Mouse (Mus musculus) heart, embryonic 12.5 days (tissue): Measurements from ENCODE around the gene Cd300lf. TPM values are rescaled to one million over a fixed set of nuclear protein-coding genes. Genes with fewer than 3 reads are reported as not detected.

ENCODE experiments used
- ATAC-seq: fragments of 200-750 bp; cut with Nextera tagmentation; 2 replicates; pipeline ENCODE4 v1.8.0; 2017; ENCODE audit warnings: moderate TSS enrichment, moderate library complexity; ENCODE audit not compliant: insufficient number of reproducible peaks, low FRiP score
- H3K27ac ChIP-seq: fragments of 300-500 bp; sonication (generic); 2 replicates; pipeline ENCODE4 v1.5.1; 2016; ENCODE audit warnings: mild to moderate bottlenecking, moderate library complexity; ENCODE audit not compliant: poor library complexity, severe bottlenecking
- H3K27me3 ChIP-seq: fragments of 300-500 bp; sonication (generic); replicated peaks from 2 replicates; pipeline ENCODE4 v1.6.1; 2016; ENCODE audit warnings: mild to moderate bottlenecking, moderate library complexity
- H3K36me3 ChIP-seq: fragments of 300-500 bp; sonication (generic); 2 replicates; pipeline ENCODE4 v1.6.1; 2016; ENCODE audit warnings: mild to moderate bottlenecking, moderate library complexity
- H3K4me1 ChIP-seq: fragments of 300-500 bp; sonication (generic); replicated peaks from 2 replicates; pipeline ENCODE4 v1.6.1; 2016; ENCODE audit warnings: mild to moderate bottlenecking
- H3K4me2 ChIP-seq: fragments of 300-500 bp; sonication (generic); 2 replicates; pipeline ENCODE4 v1.6.1; 2016; ENCODE audit warnings: mild to moderate bottlenecking, moderate library complexity
- H3K4me3 ChIP-seq: fragments of 300-500 bp; sonication (generic); 2 replicates; pipeline ENCODE4 v1.5.1; 2016; ENCODE audit warnings: mild to moderate bottlenecking
- H3K9ac ChIP-seq: fragments of 300-500 bp; sonication (generic); 2 replicates; pipeline ENCODE4 v1.6.1; 2016; ENCODE audit warnings: mild to moderate bottlenecking, moderate library complexity
- H3K9me3 ChIP-seq: fragments of 300-500 bp; sonication (generic); replicated peaks from 2 replicates; pipeline ENCODE4 v1.6.1; 2016; ENCODE audit warnings: mild to moderate bottlenecking, moderate library complexity
- WGBS: fragments of 180-500 bp; shearing (Covaris S2); methylation state at CpG from one replicate; pipeline ENCODE4 v1.1.7; 2016; 5-methylcytosine and 5-hydroxymethylcytosine counted together
- polyA plus RNA-seq: library from polyadenylated mRNA; unstranded; fragments of >200 nt; fragmentation: Nextera tagmentation; extraction: Ambion mirVana; gene quantifications from 2 replicates; pipeline ENCODE4 v1.2.1, GENCODE M21; 2016

The Cd300lf gene
- 0.09 and 0.10 TPM in 2 replicates for polyA plus RNA-seq

DNA sequence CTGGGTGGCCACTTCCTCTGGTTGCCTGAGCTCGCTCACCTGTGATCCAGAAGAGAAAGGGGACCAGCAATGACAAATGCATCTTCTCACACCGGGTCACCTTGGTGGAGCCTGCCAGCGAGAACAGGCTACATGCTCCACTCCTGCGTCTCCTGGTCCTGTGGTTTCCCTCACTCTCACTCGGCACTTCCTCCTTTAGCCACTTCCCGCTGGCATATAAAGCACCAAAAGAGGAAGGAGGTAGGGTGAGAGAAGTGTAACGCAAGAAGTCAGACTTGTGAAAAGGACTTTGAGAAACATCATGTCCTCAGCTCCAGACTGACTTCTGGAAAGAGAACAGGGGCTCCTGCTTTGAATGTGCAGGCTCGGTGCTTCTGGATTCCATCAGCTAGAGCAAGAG, at the start of gene Cd300lf:
TSS of gene Cd300lf (minus strand) at position 193 of the 400 bp plus-strand sequence.
- WGBS = 64% methylated on average over 8 of the region's 8 CpGs
- no peaks in the 10 kb centered on the region for H3K36me3 ChIP-seq
- H3K4me1 ChIP-seq = no peaks in the 10 kb centered on the region
- no peaks in the 10 kb centered on the region for H3K9me3 ChIP-seq
- H3K27ac ChIP-seq = no peak within 1 kb of the TSS
- H3K4me3 ChIP-seq = no peak within 1 kb of the TSS
- ATAC-seq = no peak
- H3K27me3 ChIP-seq = no peaks in the 10 kb centered on the region
- H3K9ac ChIP-seq = no peak within 1 kb of the TSS
- H3K4me2 ChIP-seq = no peak within 1 kb of the TSS

DNA sequence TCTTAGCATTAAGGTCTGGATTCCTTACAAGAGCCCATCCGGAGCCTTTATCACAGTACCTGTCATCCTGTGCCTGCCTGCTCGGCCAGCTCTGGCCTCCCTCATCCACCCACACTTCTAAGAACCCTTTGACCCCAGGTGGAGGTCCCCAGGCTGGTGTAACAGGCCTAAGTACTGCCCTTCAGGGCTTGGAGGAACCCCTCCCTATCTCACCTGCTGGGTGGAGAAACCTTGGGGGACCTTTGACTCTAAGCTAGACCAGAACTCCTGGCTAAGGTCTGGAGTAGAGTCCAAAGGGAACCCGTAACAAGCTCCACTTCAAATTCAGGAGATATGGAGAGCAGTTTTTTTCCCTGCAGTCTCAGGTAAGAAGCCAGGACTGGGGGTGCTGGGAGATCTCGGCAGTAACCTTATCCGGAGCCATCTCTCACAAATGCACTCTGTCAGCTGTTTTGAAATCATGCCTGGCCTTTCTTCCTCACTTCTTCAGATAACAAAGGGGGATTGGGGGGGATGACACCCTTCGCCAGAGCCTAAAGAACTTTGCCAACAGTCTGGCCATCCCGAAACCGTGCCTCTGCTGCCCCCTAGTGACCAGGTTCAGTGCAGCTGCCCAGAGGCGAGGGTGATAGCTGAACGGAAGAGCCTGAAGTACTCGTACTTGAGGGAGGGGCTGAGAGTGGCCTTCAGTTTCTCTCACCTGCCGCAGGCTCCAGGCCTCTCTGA, 48.3 kb upstream of the Cd300lf start:
- H3K4me3 ChIP-seq = no peak overlapping the region
- 16% methylated on average over 12 of the region's 12 CpGs for WGBS
- no peak overlapping the region for H3K27ac ChIP-seq
- H3K27me3 ChIP-seq = no peaks in the 10 kb centered on the region; the same call in 1 of the 2 replicates
- H3K9me3 ChIP-seq = no peaks in the 10 kb centered on the region
- no peak overlapping the region for H3K4me2 ChIP-seq
- no peak overlapping the region for H3K9ac ChIP-seq
- no peak for ATAC-seq
- H3K36me3 ChIP-seq = no peaks in the 10 kb centered on the region
- peaks cover 11% of the 10 kb centered on the region; the same call in 1 of the 2 replicates for H3K4me1 ChIP-seq

DNA sequence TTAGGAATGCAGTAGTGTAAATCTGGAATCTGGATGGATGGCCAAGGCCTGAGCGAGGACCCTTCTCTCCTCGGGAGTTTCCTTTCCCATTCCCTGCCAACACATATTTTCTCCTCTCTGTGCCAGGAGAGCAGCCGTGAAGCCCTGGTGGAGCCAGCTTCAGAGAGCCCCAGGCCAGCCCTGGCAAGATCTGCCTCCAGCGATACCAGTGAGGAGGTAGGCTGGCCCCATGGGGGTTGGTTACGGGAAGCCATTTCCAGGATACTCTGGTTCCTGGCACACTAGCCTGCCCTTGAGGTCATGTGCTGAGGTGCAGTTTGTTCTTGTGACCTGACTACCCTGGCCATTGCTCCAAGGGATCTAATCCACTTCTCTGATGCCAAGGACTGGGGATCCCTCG, 46.1 kb upstream of the Cd300lf start:
- no peaks in the 10 kb centered on the region for H3K36me3 ChIP-seq
- H3K4me3 ChIP-seq = no peak overlapping the region
- H3K9me3 ChIP-seq = no peaks in the 10 kb centered on the region
- peaks cover 18% of the 10 kb centered on the region for H3K4me1 ChIP-seq
- H3K9ac ChIP-seq = no peak overlapping the region
- H3K27me3 ChIP-seq = peaks cover 7% of the 10 kb centered on the region
- ATAC-seq = no peak
- no peak overlapping the region for H3K27ac ChIP-seq
- H3K4me2 ChIP-seq = no peak overlapping the region
- WGBS = 73% methylated on average over 6 of the region's 6 CpGs

DNA sequence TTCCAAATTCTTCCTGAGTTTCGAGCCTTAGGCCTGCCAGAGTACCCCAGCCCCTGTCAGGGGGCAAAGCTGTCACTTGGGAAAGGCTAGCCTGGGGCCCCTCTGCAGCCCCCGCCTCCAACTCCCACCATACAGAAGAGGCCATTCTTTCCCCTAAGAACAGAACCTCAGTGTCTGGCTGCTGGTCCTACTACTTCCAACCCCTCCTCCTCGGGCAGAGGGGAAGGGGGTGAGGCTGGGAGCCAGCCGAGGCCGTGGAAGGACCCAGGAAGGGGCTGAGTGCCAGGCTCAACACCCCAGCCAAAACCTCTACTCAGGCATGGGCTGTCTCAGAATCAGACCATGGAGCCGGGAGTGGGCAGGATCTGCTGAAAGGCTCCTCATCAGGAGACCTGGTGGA, 45.4 kb upstream of the Cd300lf start:
- H3K9ac ChIP-seq = no peak overlapping the region
- peaks cover 14% of the 10 kb centered on the region for H3K27me3 ChIP-seq
- H3K9me3 ChIP-seq = no peaks in the 10 kb centered on the region
- H3K4me1 ChIP-seq = peaks cover 24% of the 10 kb centered on the region
- no peak overlapping the region for H3K4me3 ChIP-seq
- WGBS = 67% methylated on average over 6 of the region's 6 CpGs
- no peak for ATAC-seq
- no peak overlapping the region for H3K27ac ChIP-seq
- H3K36me3 ChIP-seq = no peaks in the 10 kb centered on the region
- no peak overlapping the region for H3K4me2 ChIP-seq

DNA sequence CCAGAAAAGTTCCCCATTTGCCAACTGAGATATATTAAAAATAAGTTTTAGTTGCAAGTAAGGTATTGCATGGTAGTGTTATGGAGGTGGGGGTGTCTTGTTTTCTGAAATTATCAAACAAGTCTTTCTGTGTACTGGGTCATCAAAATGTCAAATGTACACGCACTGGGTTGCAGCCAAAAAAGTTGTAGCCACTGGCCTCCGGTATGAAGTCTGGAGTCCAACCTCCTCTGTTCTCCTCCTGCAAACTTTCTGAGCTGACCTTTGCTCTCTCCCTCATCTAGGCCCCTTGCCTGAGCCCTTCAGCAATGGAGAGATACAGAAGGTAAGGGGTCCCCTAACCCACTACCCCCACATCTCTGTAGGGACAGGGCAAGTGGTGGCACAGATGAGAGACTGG, 45.0 kb upstream of the Cd300lf start:
- H3K9me3 ChIP-seq = no peaks in the 10 kb centered on the region
- no peak for ATAC-seq
- no peak overlapping the region for H3K4me2 ChIP-seq
- no peak overlapping the region for H3K4me3 ChIP-seq
- H3K36me3 ChIP-seq = no peaks in the 10 kb centered on the region
- no peak overlapping the region for H3K27ac ChIP-seq
- H3K4me1 ChIP-seq = peaks cover 29% of the 10 kb centered on the region
- H3K27me3 ChIP-seq = peaks cover 18% of the 10 kb centered on the region
- WGBS = 83% methylated on average over 2 of the region's 2 CpGs
- no peak overlapping the region for H3K9ac ChIP-seq

DNA sequence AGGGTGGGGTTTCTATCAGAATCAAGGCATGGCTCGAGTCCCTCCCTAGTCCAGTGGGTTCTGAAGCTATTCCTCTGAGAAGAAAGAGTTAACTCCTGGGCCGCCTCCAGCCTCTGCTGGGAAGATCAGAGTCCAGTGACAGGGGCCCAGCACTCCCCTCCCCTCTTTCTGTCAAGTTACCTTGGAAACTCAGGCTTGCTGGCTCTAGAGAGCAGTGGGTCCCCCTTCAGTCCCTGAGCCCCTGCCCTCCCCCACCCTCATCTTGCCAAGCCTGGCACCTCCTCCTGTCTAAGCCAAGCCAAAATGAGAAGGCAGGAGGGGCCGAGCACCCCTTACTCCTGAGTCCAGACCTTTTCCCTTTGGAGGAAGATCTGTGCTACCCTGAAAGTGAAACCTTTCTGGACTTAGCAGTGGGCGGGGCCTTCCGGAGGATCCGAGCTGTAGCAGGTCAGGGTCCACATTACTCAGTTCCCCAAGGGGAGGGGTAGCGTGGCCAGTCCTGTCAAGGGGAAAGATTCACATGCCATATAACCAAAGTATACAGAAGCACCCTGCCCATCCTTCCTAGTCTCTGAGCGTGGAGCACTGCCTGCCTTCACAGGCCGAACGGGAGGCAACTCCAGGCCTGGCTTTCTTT, 43.9 kb upstream of the Cd300lf start:
- Histone ChIP-seq H3K9ac (0 out of 2 replicates have a peak overlapping the region, but pooled peaks have one; percentile 26), H3K4me3 (no peak overlapping the region), H3K27ac (no peak overlapping the region), H3K27me3 (peaks cover 21% of the 10 kb centered on the region), H3K4me2 (no peak overlapping the region), H3K9me3 (no peaks in the 10 kb centered on the region), H3K4me1 (peaks cover 40% of the 10 kb centered on the region), H3K36me3 (no peaks in the 10 kb centered on the region)
- ATAC-seq = no peak
- 47% methylated on average over 10 of the region's 10 CpGs for WGBS

DNA sequence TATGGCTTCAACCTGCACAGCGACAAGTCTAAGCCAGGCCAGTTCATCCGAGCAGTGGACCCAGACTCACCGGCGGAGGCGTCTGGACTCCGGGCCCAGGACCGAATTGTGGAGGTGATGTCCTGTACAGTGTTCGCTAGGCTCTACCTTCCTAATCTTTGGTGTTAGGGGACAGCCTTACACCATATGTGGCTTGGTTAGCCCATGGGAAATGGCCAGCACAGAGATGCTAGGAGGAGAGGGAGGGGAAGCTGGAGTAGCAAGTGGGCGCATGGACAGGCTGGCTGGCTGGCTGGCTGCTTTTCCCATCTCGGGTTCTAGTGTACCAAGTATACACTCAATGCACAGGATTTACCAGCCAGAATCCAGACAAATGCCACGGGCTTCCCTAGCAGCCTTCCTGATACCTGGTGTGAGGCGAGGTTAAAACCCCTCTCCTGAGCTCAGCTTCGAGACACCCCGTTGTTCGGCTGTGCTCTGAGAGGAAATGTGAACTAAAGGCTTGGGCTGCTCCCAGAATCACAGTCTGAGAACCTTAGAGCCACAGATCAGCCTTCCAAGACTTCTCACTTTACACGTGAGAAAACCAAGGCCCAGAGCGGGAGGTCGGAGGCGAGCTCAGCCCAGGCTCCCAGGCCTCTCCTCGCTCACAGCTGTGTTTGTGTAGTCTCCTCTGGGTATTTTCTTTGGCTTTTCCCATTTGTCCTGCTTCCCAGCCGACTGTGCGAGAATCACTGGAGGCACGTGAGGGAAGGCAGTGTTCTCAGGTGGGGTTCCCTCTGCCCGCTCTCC, 42.8 kb upstream of the Cd300lf start:
- Histone ChIP-seq H3K4me3 (no peak overlapping the region), H3K4me2 (no peak overlapping the region), H3K27ac (no peak overlapping the region), H3K36me3 (no peaks in the 10 kb centered on the region), H3K4me1 (peaks cover 50% of the 10 kb centered on the region), H3K27me3 (peaks cover 21% of the 10 kb centered on the region), H3K9ac (no peak overlapping the region), H3K9me3 (no peaks in the 10 kb centered on the region)
- no peak for ATAC-seq
- WGBS = 68% methylated on average over 24 of the region's 24 CpGs

DNA sequence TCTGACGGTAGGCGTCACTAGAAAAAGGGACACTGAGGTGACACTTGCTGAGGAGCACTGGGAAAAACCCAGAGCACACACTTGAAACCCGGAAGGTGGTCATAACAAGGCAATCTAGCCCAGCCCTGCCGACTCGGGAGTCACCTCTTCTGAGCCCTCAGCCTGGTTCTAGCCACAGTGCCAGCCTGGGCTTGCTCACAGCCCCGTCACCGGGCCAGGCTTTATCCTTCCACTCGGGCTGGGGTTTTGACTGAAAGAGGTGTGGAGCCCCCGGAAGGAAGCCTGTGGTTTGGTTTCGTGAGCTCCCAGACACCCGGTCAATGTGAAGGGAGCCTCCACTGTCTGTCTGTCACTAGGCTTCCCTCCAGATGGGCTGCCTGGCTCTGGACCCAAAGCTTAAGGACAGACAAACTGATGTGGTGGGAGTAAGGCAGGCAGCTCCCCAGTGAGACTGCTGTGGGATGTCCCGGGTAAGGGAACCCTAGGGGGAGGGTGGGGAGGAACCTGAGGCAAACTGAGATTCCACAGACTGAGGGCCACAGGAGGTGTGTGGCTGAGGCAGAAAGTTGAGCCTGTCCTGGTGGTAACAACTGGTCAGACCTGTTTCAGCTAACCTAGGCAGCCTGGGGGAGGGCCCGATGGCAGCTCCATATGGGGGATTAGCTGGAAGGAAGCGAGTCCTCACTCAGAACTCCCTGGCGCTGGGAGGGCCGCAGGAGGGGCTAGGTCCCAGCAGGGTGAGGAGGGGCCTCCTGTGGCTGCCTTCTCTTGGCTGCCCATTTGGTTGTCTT, 40.0 kb upstream of the Cd300lf start:
- Histone ChIP-seq H3K4me1 (peaks cover 56% of the 10 kb centered on the region), H3K4me3 (no peak overlapping the region), H3K36me3 (no peaks in the 10 kb centered on the region), H3K9me3 (no peaks in the 10 kb centered on the region), H3K4me2 (no peak overlapping the region), H3K27me3 (peaks cover 21% of the 10 kb centered on the region), H3K9ac (peak overlapping the region; percentile 8; the same call in 1 of the 2 replicates), H3K27ac (no peak overlapping the region)
- ATAC-seq = no peak
- 20% methylated on average over 16 of the region's 16 CpGs for WGBS

DNA sequence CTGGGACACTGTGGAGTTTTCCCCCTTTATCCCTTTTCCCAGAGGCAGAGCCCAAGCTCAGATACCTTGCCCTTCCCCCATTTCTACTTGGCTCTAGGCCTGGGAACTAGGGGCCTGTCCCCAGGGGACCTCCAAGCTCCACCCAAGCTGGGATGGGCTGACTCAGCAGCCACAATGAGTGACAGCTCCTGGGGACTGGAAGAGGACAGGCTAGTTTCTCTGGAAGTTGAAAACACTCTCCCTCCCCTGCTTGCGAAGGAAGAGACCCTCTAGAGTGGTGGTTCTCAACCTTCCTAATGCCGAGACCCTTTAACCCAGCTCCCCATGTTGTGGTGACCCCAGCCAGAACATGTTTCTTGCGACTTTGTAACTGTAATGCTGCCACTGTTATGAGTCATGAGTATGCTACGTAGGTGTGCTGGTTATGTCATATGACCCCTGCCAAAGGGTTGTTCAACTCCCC, 39.1 kb upstream of the Cd300lf start:
- H3K4me2 ChIP-seq = peak overlapping the region; percentile 16; the same call in 1 of the 2 replicates
- H3K27me3 ChIP-seq = peaks cover 21% of the 10 kb centered on the region
- no peak overlapping the region for H3K9ac ChIP-seq
- no peak overlapping the region for H3K27ac ChIP-seq
- H3K4me1 ChIP-seq = peaks cover 56% of the 10 kb centered on the region
- WGBS = 35% methylated on average over 4 of the region's 4 CpGs
- H3K4me3 ChIP-seq = no peak overlapping the region
- H3K36me3 ChIP-seq = no peaks in the 10 kb centered on the region
- peak; percentile 31; the same call in 1 of the 2 replicates for ATAC-seq
- no peaks in the 10 kb centered on the region for H3K9me3 ChIP-seq

DNA sequence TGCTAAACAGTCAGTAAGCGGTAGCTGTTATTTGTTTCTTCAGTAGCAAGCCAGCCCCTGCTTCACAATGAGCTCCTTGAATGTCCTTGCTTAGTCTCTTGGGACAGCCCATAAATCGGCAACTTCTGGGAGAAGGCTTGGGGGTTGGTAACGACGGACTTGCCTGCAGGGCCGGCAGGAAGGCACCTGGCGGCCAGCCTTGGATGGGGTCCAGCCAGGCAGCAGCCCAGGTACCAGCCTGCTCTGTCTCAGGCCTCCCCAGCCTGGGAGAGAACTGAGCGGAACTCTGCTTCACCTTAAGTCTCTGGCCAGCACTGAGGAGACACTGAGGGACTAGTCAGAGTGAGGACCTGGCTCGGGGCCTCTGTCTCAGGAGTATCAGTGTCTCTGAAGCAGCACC, 37.3 kb upstream of the Cd300lf start:
- ATAC-seq = no peak
- Histone ChIP-seq H3K4me1 (peaks cover 46% of the 10 kb centered on the region), H3K27ac (no peak overlapping the region), H3K9me3 (no peaks in the 10 kb centered on the region), H3K4me2 (no peak overlapping the region), H3K36me3 (no peaks in the 10 kb centered on the region), H3K27me3 (peaks cover 17% of the 10 kb centered on the region; the same call in 1 of the 2 replicates), H3K4me3 (no peak overlapping the region), H3K9ac (no peak overlapping the region)
- 52% methylated on average over 8 of the region's 8 CpGs for WGBS
